Mouse (Mus musculus): ENCODE measurements around the gene Olfr1357. TPM values are rescaled to one million over a fixed set of nuclear protein-coding genes. Genes with fewer than 3 reads are reported as not detected.
A peak's percentile ranks its signal among the peaks of the same experiment; 100 is the strongest.

Gene Olfr1357
- polyA plus RNA-seq, 1 experiment from 2014 or later: not detected

DNA sequence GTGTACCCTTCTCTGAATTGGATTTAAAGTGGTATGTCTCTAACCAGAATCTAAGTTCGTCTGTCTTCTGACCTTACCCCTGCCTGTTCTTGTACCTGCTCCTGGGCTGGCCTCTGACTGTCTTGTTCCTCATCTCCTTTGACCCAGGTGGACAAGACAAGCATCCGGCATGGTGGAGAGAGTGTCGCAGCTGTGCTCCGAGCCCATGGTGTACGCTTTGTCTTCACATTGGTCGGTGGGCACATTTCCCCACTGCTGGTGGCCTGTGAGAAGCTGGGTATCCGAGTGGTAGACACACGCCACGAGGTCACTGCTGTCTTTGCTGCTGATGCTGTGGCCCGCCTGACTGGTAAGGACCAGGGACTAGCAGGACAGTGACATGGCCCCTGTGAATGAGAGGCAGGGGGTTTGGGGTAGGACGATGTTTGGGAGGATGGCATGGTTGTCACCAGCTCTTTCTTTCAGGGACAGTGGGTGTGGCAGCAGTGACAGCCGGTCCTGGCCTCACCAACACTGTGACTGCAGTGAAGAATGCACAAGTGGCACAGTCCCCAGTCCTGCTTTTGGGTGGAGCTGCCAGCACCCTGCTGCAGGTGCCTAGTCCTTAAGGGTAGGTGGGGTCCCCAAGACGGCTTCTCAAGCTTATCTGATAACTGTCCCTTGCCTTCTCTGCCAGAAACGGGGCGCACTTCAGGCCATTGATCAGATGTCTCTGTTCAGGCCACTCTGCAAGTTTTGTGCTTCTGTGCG, 41.3 kb downstream of the Olfr1357 start:
- peaks cover 10% of the 10 kb centered on the region for H3K36me3 ChIP-seq (ENCODE audit: control insufficient read depth, insufficient read depth, low read length)
- WGBS: 91% methylated on average over 16 of the region's 16 CpGs
- no peak overlapping the region for H3K27ac ChIP-seq (replicated peaks)
- H3K9ac ChIP-seq (ENCODE audit: low read length): no peak overlapping the region
- H3K4me1 ChIP-seq (replicated peaks; ENCODE audit: control insufficient read depth, insufficient read depth): no peaks in the 10 kb centered on the region
- ATAC-seq (ENCODE audit: low FRiP score, low TSS enrichment): no peak
- TF ChIP-seq CTCF (IDR thresholded peaks at IDR 0.05; ENCODE audit: low read depth) (no peak), EP300 (optimal IDR thresholded peaks at IDR 0.05) (no peak)
- no peaks in the 10 kb centered on the region for H3K27me3 ChIP-seq (ENCODE audit: control insufficient read depth, insufficient read depth, low read length)
- no peak overlapping the region for H3K4me2 ChIP-seq (replicated peaks; ENCODE audit: low read depth)
- DNase-seq (ENCODE audit: low spot score): no peak
- no peaks in the 10 kb centered on the region for H3K9me3 ChIP-seq (ENCODE audit: control insufficient read depth, low read length)
- no peak overlapping the region for H3K4me3 ChIP-seq (ENCODE audit: low read depth, low read length)

GRCm38 (mm10) chr10:78575690-78576089, 42.2 kb downstream of the Olfr1357 start:
- Histone ChIP-seq H3K36me3 (ENCODE audit: control insufficient read depth, insufficient read depth, low read length) (peaks cover 10% of the 10 kb centered on the region), H3K27ac (replicated peaks) (peak overlapping the region; percentile 96), H3K9me3 (ENCODE audit: control insufficient read depth, low read length) (no peaks in the 10 kb centered on the region), H3K4me2 (replicated peaks; ENCODE audit: low read depth) (peak overlapping the region; percentile 75), H3K9ac (ENCODE audit: low read length) (peak overlapping the region; percentile 14; the same call in 1 of the 2 replicates), H3K27me3 (ENCODE audit: control insufficient read depth, insufficient read depth, low read length) (no peaks in the 10 kb centered on the region), H3K4me1 (replicated peaks; ENCODE audit: control insufficient read depth, insufficient read depth) (no peaks in the 10 kb centered on the region), H3K4me3 (ENCODE audit: low read depth, low read length) (peak overlapping the region; percentile 68; the same call in 1 of the 2 replicates)
- ATAC-seq (ENCODE audit: low FRiP score, low TSS enrichment) (no peak), DNase-seq (ENCODE audit: low spot score) (peak; percentile 37)
- 38% methylated on average over 2 of the region's 2 CpGs for WGBS
- TF ChIP-seq EP300 (optimal IDR thresholded peaks at IDR 0.05) (no peak), CTCF (IDR thresholded peaks at IDR 0.05; ENCODE audit: low read depth) (no peak)

DNA sequence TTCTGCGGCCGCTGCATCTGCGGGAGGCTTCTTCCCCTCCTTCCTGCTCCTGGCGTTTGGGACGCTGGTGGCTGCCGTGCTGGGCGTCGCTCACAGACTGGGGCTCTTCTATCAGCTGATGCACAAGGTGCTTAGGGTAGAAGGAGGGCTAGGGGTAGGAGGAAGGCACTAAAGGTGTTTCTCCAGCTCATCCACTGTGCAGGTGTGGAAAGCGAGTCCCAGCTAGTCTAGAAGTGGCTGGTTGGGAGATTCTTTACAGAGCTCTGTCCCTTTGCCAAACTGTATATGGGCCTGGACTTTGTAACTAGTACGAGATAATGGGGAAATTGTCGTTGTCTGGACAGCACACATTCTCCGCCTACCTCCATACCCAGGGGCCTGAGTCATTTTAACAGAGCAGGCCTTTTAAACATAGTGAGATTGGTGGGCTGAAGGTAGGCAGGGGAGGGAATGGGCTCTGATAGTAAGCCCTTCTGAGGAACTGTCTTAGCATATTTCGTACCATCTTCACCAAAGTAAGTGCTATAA, 42.7 kb downstream of the Olfr1357 start:
- DNase-seq (ENCODE audit: low spot score) (peak; percentile 24), ATAC-seq (ENCODE audit: low FRiP score, low TSS enrichment) (peak; percentile 25)
- Histone ChIP-seq H3K9ac (ENCODE audit: low read length) (peak overlapping the region; percentile 77), H3K36me3 (ENCODE audit: control insufficient read depth, insufficient read depth, low read length) (peaks cover 10% of the 10 kb centered on the region), H3K4me2 (replicated peaks; ENCODE audit: low read depth) (peak overlapping the region; percentile 75), H3K27ac (replicated peaks) (peak overlapping the region; percentile 96), H3K4me1 (replicated peaks; ENCODE audit: control insufficient read depth, insufficient read depth) (no peaks in the 10 kb centered on the region), H3K4me3 (ENCODE audit: low read depth, low read length) (peak overlapping the region; percentile 68), H3K9me3 (ENCODE audit: control insufficient read depth, low read length) (no peaks in the 10 kb centered on the region), H3K27me3 (ENCODE audit: control insufficient read depth, insufficient read depth, low read length) (no peaks in the 10 kb centered on the region)
- 8% methylated on average over 13 of the region's 13 CpGs for WGBS
- no peak for TF ChIP-seq CTCF (IDR thresholded peaks at IDR 0.05; ENCODE audit: low read depth)
- TF ChIP-seq EP300 (optimal IDR thresholded peaks at IDR 0.05): no peak

GRCm38 (mm10) chr10:78574250-78575104, 43.4 kb downstream of the Olfr1357 start, which contains the start of gene Ilvbl:
Gene Ilvbl (plus strand): TSS chr10:78574346.
- H3K9me3 ChIP-seq (ENCODE audit: control insufficient read depth, low read length): no peaks in the 10 kb centered on the region
- peak within 1 kb of the TSS; percentile 75 for H3K4me2 ChIP-seq (replicated peaks; ENCODE audit: low read depth)
- ATAC-seq (ENCODE audit: low FRiP score, low TSS enrichment): peak; percentile 91
- H3K4me3 ChIP-seq (ENCODE audit: low read depth, low read length): peak within 1 kb of the TSS; percentile 68
- peak; percentile 52 for TF ChIP-seq CTCF (IDR thresholded peaks at IDR 0.05; ENCODE audit: low read depth)
- TF ChIP-seq EP300 (optimal IDR thresholded peaks at IDR 0.05): no peak
- no peaks in the 10 kb centered on the region for H3K27me3 ChIP-seq (ENCODE audit: control insufficient read depth, insufficient read depth, low read length)
- peaks cover 10% of the 10 kb centered on the region for H3K36me3 ChIP-seq (ENCODE audit: control insufficient read depth, insufficient read depth, low read length)
- DNase-seq (ENCODE audit: low spot score): peak; percentile 95
- H3K4me1 ChIP-seq (replicated peaks; ENCODE audit: control insufficient read depth, insufficient read depth): no peaks in the 10 kb centered on the region
- peak within 1 kb of the TSS; percentile 96 for H3K27ac ChIP-seq (replicated peaks)
- peak within 1 kb of the TSS; percentile 77 for H3K9ac ChIP-seq (ENCODE audit: low read length)
- WGBS: under 1% methylated on average over 51 of the region's 51 CpGs

- no peak overlapping the region for H3K4me2 ChIP-seq (replicated peaks; ENCODE audit: low read depth)
- ATAC-seq (ENCODE audit: low FRiP score, low TSS enrichment) (no peak), DNase-seq (ENCODE audit: low spot score) (no peak)
- WGBS: 62% methylated on average over 3 of the region's 3 CpGs
- H3K4me1 ChIP-seq (replicated peaks; ENCODE audit: control insufficient read depth, insufficient read depth): no peaks in the 10 kb centered on the region
- H3K9ac ChIP-seq (ENCODE audit: low read length): no peak overlapping the region
- H3K36me3 ChIP-seq (ENCODE audit: control insufficient read depth, insufficient read depth, low read length): peaks cover 8% of the 10 kb centered on the region; the same call in 1 of the 2 replicates
- no peaks in the 10 kb centered on the region for H3K27me3 ChIP-seq (ENCODE audit: control insufficient read depth, insufficient read depth, low read length)
- no peak overlapping the region for H3K27ac ChIP-seq (replicated peaks)
- H3K9me3 ChIP-seq (ENCODE audit: control insufficient read depth, low read length): no peaks in the 10 kb centered on the region
- no peak overlapping the region for H3K4me3 ChIP-seq (ENCODE audit: low read depth, low read length)
- TF ChIP-seq CTCF (IDR thresholded peaks at IDR 0.05; ENCODE audit: low read depth): no peak
Observed at GRCm38 (mm10) chr10:78573226-78573625, 44.6 kb downstream of the Olfr1357 start.

All from stomach, postnatal 0 days (tissue).